Mouse (Mus musculus) layer of hippocampus, adult 11-12 months (tissue): ENCODE data around the gene Creb1.
"Not testable (repeated sequence)": the region's sequence is repeated elsewhere in the genome, so short reads cannot be mapped to it uniquely, and the experiment has no call there.

Experiments used
- DNase-seq: peaks from one replicate; pipeline ENCODE4 v3.0.0; 2022; ENCODE audit warnings: low spot score

Creb1 gene

DNA sequence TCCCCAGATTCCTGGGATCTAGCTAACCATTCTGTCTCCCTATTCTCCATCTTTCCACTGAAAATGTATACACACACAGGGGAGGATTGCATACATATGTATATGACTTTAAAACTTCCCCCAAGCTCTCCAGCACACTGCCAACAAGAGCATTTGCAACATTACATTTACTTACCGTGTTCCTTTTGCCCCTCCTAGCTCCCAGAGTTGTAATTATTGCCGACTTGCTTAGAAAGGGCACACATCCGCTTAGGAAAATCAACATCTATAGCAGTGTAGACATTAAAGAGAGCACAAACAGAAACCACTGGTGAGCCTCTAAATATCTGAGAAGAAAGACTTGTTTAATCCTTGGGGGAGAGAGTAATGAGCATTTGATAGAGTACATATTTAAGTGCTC, 85.8 kb downstream of the Creb1 start:
- DNase-seq, result no peak

DNA sequence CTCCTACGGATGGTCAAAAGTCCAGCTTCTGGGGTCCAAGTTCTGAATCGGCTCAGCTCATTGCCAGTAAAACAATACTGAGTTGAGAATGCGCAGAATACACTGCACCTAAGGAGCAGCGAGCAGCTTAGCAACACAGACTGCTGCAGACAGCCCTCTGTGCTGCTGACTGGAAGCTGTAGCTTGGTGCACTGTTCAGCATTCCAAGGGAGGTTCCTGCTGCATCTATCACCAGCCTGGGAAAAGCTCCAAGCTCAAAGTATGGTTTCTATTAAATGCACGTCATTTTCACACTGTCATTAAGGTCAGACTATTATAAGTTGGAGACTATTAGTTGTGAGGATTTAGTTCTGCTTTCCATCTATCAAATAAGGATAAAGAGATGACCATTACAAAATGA, 88.7 kb downstream of the Creb1 start:
- DNase-seq, result no peak

DNA sequence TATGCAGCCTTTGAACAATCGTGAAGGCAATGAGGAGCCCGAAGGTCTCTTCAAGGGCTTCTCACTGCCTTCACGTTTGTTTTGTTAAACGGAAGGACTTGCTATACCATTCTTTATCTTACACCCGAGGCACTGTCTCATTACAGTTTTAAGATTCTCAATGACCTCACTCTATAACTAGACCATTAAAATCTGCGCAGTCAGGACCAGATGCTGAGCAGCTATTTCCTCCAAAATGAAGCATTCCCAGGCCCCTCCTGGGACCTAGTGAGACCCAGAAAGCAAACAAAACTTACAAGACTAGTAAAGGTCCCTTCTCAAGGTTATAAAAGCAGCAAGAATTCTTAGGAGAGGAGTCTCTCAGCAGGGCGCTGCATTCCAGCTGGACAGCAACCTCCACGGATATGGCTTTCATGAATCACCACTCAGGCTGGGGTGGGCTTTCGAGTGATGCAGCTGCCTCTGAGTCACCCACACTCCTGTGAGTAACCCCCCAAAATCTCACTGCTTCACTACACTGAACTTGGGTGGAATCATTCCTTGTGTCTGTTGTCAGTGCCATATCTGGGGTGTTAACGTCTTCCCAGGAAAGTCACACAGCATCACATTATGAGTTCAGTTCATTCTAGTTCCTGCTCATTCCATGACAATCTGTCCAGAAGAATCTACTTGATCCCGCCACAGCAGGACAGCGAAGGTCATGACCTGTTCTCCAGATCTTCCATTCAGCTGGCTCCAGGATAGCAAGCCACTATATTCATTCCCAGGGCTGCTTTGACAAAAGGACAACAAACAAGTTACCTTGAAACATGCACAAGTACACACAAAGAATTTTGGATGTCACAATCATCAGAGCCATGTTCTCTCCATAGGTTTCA, 91.4 kb downstream of the Creb1 start:
- no peak for DNase-seq

DNA sequence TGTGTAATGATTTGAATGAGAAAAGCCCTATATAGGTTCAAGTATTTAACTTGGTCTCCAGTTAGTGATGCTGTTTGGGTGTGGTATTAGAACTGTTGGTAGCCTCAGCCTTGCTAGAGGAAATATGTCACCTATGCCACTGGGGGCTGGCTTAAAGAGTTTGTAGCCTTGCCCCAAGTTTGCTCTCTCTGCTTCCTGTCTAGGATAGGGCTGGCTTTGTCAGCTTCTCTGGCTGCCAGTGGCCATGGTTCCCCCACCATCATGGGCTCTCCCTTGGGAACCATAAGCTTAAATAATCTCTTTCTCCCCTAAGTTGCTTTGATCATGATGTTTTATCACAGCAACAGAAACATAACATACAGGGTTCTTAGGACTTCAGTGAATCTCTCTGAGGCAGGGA, 92.8 kb downstream of the Creb1 start:
- DNase-seq, result no peak

DNA sequence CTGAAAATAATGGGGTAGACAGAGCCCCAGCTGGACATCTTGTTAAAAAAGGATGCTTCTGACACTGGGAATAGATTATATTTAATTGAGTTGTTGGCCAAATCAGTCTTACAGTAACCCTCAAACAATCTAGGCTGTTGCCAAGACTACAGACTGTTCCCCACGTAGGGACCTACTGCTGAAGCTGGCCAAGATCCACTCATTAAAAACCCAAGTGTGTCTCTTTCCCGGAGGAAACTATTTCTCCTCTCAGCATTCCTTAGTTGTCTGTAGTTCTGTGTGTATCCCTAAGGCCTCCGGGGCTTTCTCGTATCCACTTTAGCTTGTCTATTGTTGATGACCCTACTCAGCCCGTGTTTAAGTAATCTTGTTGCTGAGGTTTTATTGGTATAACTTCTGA, 99.1 kb downstream of the Creb1 start:
- no peak for DNase-seq

DNA sequence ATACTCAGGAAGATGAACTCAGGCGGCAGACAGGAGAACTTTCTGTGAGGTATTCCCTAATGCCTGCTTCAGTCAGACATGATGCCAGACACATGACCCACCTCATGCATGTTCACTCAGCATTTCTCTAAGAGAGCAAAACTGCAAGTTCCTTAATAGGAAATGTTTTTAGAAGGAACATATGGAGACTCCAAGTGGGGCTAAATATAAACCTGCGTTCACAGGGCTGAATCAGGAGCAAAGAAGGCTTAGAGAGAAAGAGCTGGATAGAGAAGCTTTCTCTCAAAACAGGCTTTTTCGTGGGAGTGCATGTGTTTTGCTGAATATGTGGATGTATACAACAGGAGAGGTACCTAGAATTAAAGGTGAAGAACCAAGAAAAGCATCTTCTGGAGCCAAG, 100.8 kb downstream of the Creb1 start:
- DNase-seq, result no peak

DNA sequence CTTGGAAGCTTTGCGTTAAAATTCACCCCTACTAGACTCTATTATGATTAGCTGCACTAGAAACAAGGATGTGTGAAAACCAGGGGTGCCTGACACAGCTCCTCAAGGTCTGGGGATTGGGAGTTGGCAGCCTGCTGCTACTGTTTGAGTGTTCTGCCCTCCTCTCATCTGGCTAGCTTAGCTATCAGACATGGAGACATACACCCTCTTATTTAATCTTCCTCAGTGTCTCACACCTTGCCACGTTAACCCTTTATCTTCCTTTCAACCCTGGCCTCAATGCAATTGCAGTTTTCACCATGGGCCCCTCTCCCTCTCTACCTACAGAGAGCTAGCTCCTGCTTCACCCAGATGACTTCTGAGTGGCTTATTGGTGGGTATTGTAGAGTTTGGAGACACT, 103.2 kb downstream of the Creb1 start:
- no peak for DNase-seq

DNA sequence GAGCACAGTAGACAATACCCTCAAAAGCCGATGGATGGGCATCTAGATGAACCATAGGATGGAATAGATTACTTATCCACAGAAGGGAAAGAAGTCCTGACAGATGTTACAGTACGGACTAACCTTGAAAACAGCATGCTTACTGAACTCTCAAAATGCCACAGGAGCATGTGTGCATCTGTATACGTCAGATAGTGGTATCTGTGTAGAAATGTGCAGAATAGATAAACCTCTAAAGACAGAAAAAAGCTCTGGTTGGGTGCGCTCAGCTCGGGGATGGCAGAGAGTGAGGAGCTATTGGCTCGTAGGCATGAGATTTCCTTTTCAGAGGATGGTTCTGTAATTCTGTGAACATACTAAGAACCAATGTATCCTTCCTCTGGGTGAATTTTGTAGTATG, 106.8 kb downstream of the Creb1 start:
- no peak for DNase-seq

DNA sequence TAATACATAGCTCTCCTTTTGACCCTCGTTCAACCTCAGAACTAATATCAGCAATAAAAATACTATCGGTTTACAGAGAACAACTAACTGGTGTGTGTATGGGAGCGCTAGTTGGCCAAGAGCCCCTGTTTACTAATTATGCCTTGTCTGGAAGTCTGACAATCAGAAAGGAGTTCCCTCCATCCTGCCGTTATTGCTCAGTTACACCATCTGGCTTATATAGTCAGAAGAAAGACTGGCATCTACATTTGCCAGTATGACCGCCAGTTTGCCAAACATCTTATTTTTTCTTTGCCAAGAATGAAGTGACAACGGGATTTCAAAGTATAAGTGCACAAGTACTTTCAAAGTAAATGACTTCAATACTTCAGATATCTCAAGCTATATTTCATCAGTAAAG, 108.6 kb downstream of the Creb1 start:
- DNase-seq, result no peak

DNA sequence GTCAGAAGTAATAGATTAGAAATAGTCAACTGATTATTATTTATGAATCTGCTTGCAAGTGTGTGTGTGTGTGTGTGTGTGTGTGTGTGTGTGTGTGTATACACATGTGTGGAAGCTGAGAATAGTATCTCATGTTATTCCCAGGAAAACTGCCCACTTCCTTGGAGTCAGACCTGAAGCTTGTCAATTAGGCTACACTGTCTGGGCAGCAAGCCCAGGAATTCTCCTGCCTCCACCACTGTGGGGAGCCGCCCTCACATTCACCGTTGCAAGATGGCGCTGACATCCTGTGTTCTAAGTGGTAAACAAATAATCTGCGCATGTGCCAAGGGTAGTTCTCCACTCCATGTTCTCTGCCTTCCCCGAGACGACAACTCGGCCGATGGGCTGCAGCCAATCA, 110.1 kb downstream of the Creb1 start:
- DNase-seq, result not testable (repeated sequence)

DNA sequence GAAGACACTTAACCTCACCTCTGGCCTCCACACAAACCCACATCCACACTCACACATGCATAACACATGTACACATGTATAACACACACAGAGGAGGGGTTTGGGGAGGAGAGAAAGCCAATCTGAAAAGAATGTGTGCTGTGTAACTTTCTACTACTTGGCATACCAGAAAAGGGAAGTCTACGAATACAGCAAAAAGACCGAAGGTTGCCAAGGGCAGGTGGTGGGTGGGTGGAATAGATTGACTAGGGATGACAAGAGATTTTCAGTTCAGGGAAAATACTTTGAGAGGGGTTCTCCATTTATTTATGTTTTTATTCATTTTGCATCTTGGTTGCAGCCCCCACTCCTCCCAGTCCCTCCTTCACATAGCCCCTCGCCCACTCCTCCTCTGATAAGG, 112.1 kb downstream of the Creb1 start:
- DNase-seq, result peak; percentile 30

DNA sequence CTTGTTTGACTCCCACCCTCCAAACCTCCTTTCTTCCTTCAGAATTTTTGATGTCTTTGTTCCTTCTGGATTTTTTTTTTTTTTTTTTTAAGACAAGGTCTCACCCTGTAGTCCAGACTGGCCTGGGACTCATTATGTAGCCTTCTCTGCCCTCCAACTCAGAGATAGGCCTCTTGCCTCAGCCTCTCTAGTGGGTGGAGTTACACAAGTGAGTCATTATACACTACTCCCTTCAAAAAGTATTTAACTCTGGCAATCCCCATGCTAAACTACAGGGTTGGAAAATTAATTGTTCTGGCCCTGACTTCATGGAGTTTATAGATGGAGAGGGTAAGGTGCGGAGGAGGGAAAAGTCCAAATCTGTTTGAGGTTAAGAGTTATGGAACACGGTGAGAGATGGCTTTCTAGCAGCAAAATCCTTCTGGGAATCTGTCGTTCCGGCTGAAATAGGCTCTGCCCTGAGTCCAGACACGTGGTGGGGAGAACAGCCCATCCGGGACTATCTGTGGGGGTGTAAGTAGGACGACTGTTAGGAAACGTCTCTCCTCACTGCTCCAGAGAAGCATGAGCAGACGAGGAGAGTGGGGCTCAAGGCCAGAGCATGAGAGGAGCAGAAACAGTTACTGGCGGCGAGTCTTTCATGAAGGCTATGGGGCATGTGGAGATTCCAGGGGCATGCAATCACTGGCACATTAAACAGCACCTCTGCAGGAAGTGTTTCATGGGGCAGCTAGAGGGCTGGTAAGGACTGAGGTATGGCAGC, 117.1 kb downstream of the Creb1 start:
- DNase-seq, result no peak

DNA sequence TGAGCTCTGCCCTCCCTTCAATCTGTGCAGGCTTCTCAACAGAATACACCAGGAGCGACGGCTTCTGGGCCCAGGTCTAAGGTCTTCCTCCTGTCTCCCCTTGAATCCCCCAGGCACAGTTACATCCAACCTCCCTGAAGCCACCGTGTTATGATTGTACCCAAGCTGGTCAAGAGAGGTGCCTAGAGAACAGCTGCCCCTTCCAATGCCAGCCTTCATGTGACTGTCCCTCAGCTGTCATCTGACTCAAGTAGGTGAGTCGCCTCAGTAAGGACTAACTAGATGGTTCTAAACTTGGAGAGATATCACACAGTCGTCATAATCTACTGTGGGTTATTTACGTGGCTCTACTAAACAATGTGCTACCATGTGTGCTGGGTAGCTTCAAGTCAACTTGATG, 121.3 kb downstream of the Creb1 start:
- DNase-seq, result no peak
